Mouse (Mus musculus) stomach, embryonic 15.5 days (tissue): ENCODE results near the gene Gsdma2. TPM values are rescaled to one million over a fixed set of nuclear protein-coding genes. Genes with fewer than 3 reads are reported as not detected.

ENCODE experiments used
- ATAC-seq: fragments of 200-750 bp; cut with Nextera tagmentation; 2 replicates; pipeline ENCODE4 v1.8.0; 2017; ENCODE audit warnings: low read depth, moderate number of reproducible peaks, moderate TSS enrichment; ENCODE audit not compliant: insufficient read depth, low FRiP score
- H3K27ac ChIP-seq: fragments of 300-500 bp; sonication (generic); 2 replicates; pipeline ENCODE4 v1.5.1; 2015; ENCODE audit warnings: mild to moderate bottlenecking, inconsistent platforms
- H3K27me3 ChIP-seq: fragments of 300-500 bp; sonication (generic); replicated peaks from 2 replicates; pipeline ENCODE4 v1.6.1; 2015; ENCODE audit warnings: inconsistent platforms
- H3K36me3 ChIP-seq: fragments of 300-500 bp; sonication (generic); 2 replicates; pipeline ENCODE4 v1.6.1; 2015; ENCODE audit warnings: inconsistent platforms
- H3K4me1 ChIP-seq: fragments of 300-500 bp; sonication (generic); 2 replicates; pipeline ENCODE4 v1.6.1; 2015; ENCODE audit warnings: inconsistent platforms
- H3K4me2 ChIP-seq: fragments of 300-500 bp; sonication (generic); 2 replicates; pipeline ENCODE4 v1.6.1; 2015; ENCODE audit warnings: mild to moderate bottlenecking, inconsistent platforms
- H3K4me3 ChIP-seq: fragments of 300-500 bp; sonication (generic); replicated peaks from 2 replicates; pipeline ENCODE4 v1.5.1; 2015; ENCODE audit warnings: inconsistent platforms
- H3K9ac ChIP-seq: fragments of 300-500 bp; sonication (generic); 2 replicates; pipeline ENCODE4 v1.6.1; 2015; ENCODE audit warnings: inconsistent platforms
- H3K9me3 ChIP-seq: fragments of 300-500 bp; sonication (generic); 2 replicates; pipeline ENCODE4 v1.6.1; 2016; ENCODE audit warnings: inconsistent platforms
- WGBS: fragments of 180-500 bp; shearing (Covaris S2); methylation state at CpG from one replicate; pipeline ENCODE4 v1.1.7; 2015; 5-methylcytosine and 5-hydroxymethylcytosine counted together
- polyA plus RNA-seq: library from polyadenylated mRNA; unstranded; fragments of >200 nt; fragmentation: Nextera tagmentation; extraction: Ambion mirVana; gene quantifications from 2 replicates; pipeline ENCODE4 v1.2.1, GENCODE M21; 2015

The Gsdma2 gene
- polyA plus RNA-seq, 1 experiment from 2014 or later, result 0.21 TPM

GRCm38 (mm10) chr11:98705021-98705420 lies 58.5 kb downstream of the Gsdma2 start:
- H3K27me3 ChIP-seq, result no peaks in the 10 kb centered on the region; the same call in 1 of the 2 replicates
- 89% methylated on average over 10 of the region's 10 CpGs for WGBS
- peaks cover 30% of the 10 kb centered on the region for H3K36me3 ChIP-seq
- no peak for ATAC-seq
- no peak overlapping the region for H3K27ac ChIP-seq
- no peak overlapping the region for H3K4me2 ChIP-seq
- H3K9me3 ChIP-seq, result no peaks in the 10 kb centered on the region
- H3K4me1 ChIP-seq, result peaks cover 29% of the 10 kb centered on the region
- H3K4me3 ChIP-seq, result no peak overlapping the region
- no peak overlapping the region for H3K9ac ChIP-seq

Other genes with a start within 250 kb of the Gsdma2 start
- gene Pgap3, start 246.3 kb upstream of the Gsdma2 start, polyA plus RNA-seq, result 13.0 and 15.7 TPM in 2 replicates
- gene Erbb2, start 234.3 kb upstream of the Gsdma2 start, polyA plus RNA-seq, result 40.6 and 42.4 TPM in 2 replicates
- 137 and 142 TPM in 2 replicates for gene Mien1, start 207.8 kb upstream of the Gsdma2 start, polyA plus RNA-seq
- gene Grb7, start 200.4 kb upstream of the Gsdma2 start, polyA plus RNA-seq, result 44.7 and 56.1 TPM in 2 replicates
- gene Ikzf3, start 100.7 kb upstream of the Gsdma2 start, polyA plus RNA-seq, result 0.50 and 0.69 TPM in 2 replicates
- gene Zpbp2, start 95.7 kb upstream of the Gsdma2 start, polyA plus RNA-seq, result 0.31 and 0.40 TPM in 2 replicates
- 55.6 and 61.8 TPM in 2 replicates for gene Ormdl3, start 59.4 kb upstream of the Gsdma2 start, polyA plus RNA-seq
- not detected in 2 replicates for gene Lrrc3c, start 48.5 kb upstream of the Gsdma2 start, polyA plus RNA-seq
- gene Gm12355, start 21.1 kb upstream of the Gsdma2 start, polyA plus RNA-seq, result 1.1 and 5.0 TPM in 2 replicates
- gene Gsdma3, start 20.4 kb upstream of the Gsdma2 start, polyA plus RNA-seq, result not detected in 2 replicates
- gene Gsdma, start 17.6 kb downstream of the Gsdma2 start, polyA plus RNA-seq, result 0.18 and 0.80 TPM in 2 replicates
- 180 and 190 TPM in 2 replicates for gene Psmd3, start 35.8 kb downstream of the Gsdma2 start, polyA plus RNA-seq
- not detected in 2 replicates for gene Csf3, start 54.5 kb downstream of the Gsdma2 start, polyA plus RNA-seq
- gene Med24, start 82.7 kb downstream of the Gsdma2 start, polyA plus RNA-seq, result 36.4 and 39.7 TPM in 2 replicates
- 42.7 and 44.7 TPM in 2 replicates for gene Thra, start 93.9 kb downstream of the Gsdma2 start, polyA plus RNA-seq
- 2.4 and 2.5 TPM in 2 replicates for gene Nr1d1, start 128.6 kb downstream of the Gsdma2 start, polyA plus RNA-seq
- 23.0 and 23.6 TPM in 2 replicates for gene Msl1, start 148.8 kb downstream of the Gsdma2 start, polyA plus RNA-seq
- 31.7 and 35.3 TPM in 2 replicates for gene Casc3, start 158.1 kb downstream of the Gsdma2 start, polyA plus RNA-seq
- gene Rapgefl1, start 190.0 kb downstream of the Gsdma2 start, polyA plus RNA-seq, result 3.8 and 4.1 TPM in 2 replicates
- 4.5 and 5.0 TPM in 2 replicates for gene Wipf2, start 216.9 kb downstream of the Gsdma2 start, polyA plus RNA-seq